Mouse (Mus musculus): ENCODE results near the gene Cfap299. TPM values are rescaled to one million over a fixed set of nuclear protein-coding genes. Genes with fewer than 3 reads are reported as not detected.
"Not testable (repeated sequence)": the region's sequence is repeated elsewhere in the genome, so short reads cannot be mapped to it uniquely, and the experiment has no call there.

Cfap299 gene
- 0.95 and 1.2 TPM in 2 replicates for polyA plus RNA-seq (2015; fragmentation: Nextera tagmentation; extraction: Ambion mirVana)

GRCm38 (mm10) chr5:98328848-98329624, at the start of gene Cfap299:
Gene Cfap299 (plus strand): TSS chr5:98329304.
- Histone ChIP-seq H3K4me1 (peaks cover 2% of the 10 kb centered on the region; the same call in 1 of the 2 replicates), H3K4me2 (peak within 1 kb of the TSS; percentile 82), H3K27me3 (peaks cover 8% of the 10 kb centered on the region; the same call in 1 of the 2 replicates), H3K27ac (no peak within 1 kb of the TSS), H3K9me3 (no peaks in the 10 kb centered on the region), H3K9ac (peak within 1 kb of the TSS; percentile 56), H3K36me3 (no peaks in the 10 kb centered on the region), H3K4me3 (peak within 1 kb of the TSS; percentile 65)
- peak; percentile 89 for ATAC-seq (ENCODE audit: insufficient number of reproducible peaks, insufficient read depth, low FRiP score, low TSS enrichment, low read depth)
- WGBS: 1% methylated on average over 46 of the region's 46 CpGs

- Histone ChIP-seq H3K9me3 (no peaks in the 10 kb centered on the region), H3K4me1 (peaks cover 5% of the 10 kb centered on the region; the same call in 1 of the 2 replicates), H3K27ac (no peak overlapping the region), H3K27me3 (peaks cover 13% of the 10 kb centered on the region; the same call in 1 of the 2 replicates), H3K4me2 (no peak overlapping the region), H3K9ac (no peak overlapping the region), H3K4me3 (no peak overlapping the region), H3K36me3 (no peaks in the 10 kb centered on the region)
- 31% methylated on average over 9 of the region's 9 CpGs for WGBS
- no peak for ATAC-seq (ENCODE audit: insufficient number of reproducible peaks, insufficient read depth, low FRiP score, low TSS enrichment, low read depth)
These were observed 47.1 kb upstream of the Cfap299 start for GRCm38 (mm10) chr5:98281993-98282392.

GRCm38 (mm10) chr5:98283696-98284478, 45.2 kb upstream of the Cfap299 start:
- Histone ChIP-seq H3K4me3 (no peak overlapping the region), H3K4me2 (peak overlapping the region; percentile 31), H3K9ac (no peak overlapping the region), H3K9me3 (no peaks in the 10 kb centered on the region), H3K4me1 (peaks cover 5% of the 10 kb centered on the region; the same call in 1 of the 2 replicates), H3K27ac (no peak overlapping the region), H3K36me3 (no peaks in the 10 kb centered on the region), H3K27me3 (peaks cover 13% of the 10 kb centered on the region; the same call in 1 of the 2 replicates)
- ATAC-seq (ENCODE audit: insufficient number of reproducible peaks, insufficient read depth, low FRiP score, low TSS enrichment, low read depth): no peak
- 31% methylated on average over 17 of the region's 17 CpGs for WGBS

- H3K4me3 ChIP-seq: no peak overlapping the region
- H3K36me3 ChIP-seq: no peaks in the 10 kb centered on the region
- no peak overlapping the region for H3K4me2 ChIP-seq
- ATAC-seq (ENCODE audit: insufficient number of reproducible peaks, insufficient read depth, low FRiP score, low TSS enrichment, low read depth): no peak
- H3K4me1 ChIP-seq: peaks cover 15% of the 10 kb centered on the region
- H3K27ac ChIP-seq: no peak overlapping the region
- no peak overlapping the region for H3K9ac ChIP-seq
- WGBS: 77% methylated on average over 8 of the region's 8 CpGs
- peaks cover 43% of the 10 kb centered on the region for H3K27me3 ChIP-seq
- no peaks in the 10 kb centered on the region for H3K9me3 ChIP-seq
These were observed 38.5 kb upstream of the Cfap299 start for GRCm38 (mm10) chr5:98290642-98291041.

GRCm38 (mm10) chr5:98292388-98293048, 36.6 kb upstream of the Cfap299 start:
- no peak for ATAC-seq (ENCODE audit: insufficient number of reproducible peaks, insufficient read depth, low FRiP score, low TSS enrichment, low read depth)

GRCm38 (mm10) chr5:98293049-98293715, 35.9 kb upstream of the Cfap299 start:
- Histone ChIP-seq H3K27me3 (peaks cover 43% of the 10 kb centered on the region), H3K4me3 (peak overlapping the region; percentile 24), H3K4me1 (peaks cover 15% of the 10 kb centered on the region), H3K9ac (no peak overlapping the region), H3K36me3 (no peaks in the 10 kb centered on the region), H3K27ac (no peak overlapping the region), H3K9me3 (no peaks in the 10 kb centered on the region), H3K4me2 (peak overlapping the region; percentile 51)
- ATAC-seq (ENCODE audit: insufficient number of reproducible peaks, insufficient read depth, low FRiP score, low TSS enrichment, low read depth): no peak
- 2% methylated on average over 12 of the region's 12 CpGs for WGBS

More at GRCm38 (mm10) chr5:98292388-98293048, 36.6 kb upstream of the Cfap299 start:
- Histone ChIP-seq H3K27ac (no peak overlapping the region), H3K4me1 (peaks cover 15% of the 10 kb centered on the region), H3K4me2 (peak overlapping the region; percentile 51), H3K9ac (no peak overlapping the region), H3K9me3 (no peaks in the 10 kb centered on the region), H3K4me3 (peak overlapping the region; percentile 24), H3K36me3 (no peaks in the 10 kb centered on the region), H3K27me3 (peaks cover 43% of the 10 kb centered on the region)
- WGBS: 2% methylated on average over 19 of the region's 19 CpGs

- no peak for ATAC-seq (ENCODE audit: insufficient number of reproducible peaks, insufficient read depth, low FRiP score, low TSS enrichment, low read depth)
- no peak overlapping the region for H3K27ac ChIP-seq
- 84% methylated on average over 4 of the region's 4 CpGs for WGBS
- H3K27me3 ChIP-seq: peaks cover 7% of the 10 kb centered on the region
- no peak overlapping the region for H3K4me2 ChIP-seq
- no peaks in the 10 kb centered on the region for H3K9me3 ChIP-seq
- no peak overlapping the region for H3K4me3 ChIP-seq
- no peaks in the 10 kb centered on the region for H3K36me3 ChIP-seq
- H3K4me1 ChIP-seq: no peaks in the 10 kb centered on the region
- H3K9ac ChIP-seq: no peak overlapping the region
These were observed 29.0 kb upstream of the Cfap299 start for GRCm38 (mm10) chr5:98300079-98300478.

GRCm38 (mm10) chr5:98305673-98306072, 23.4 kb upstream of the Cfap299 start:
- WGBS: 76% methylated on average over 4 of the region's 4 CpGs
- H3K9me3 ChIP-seq: no peaks in the 10 kb centered on the region
- H3K4me3 ChIP-seq: no peak overlapping the region

GRCm38 (mm10) chr5:98306528-98306927, 22.6 kb upstream of the Cfap299 start:
- H3K9ac ChIP-seq: no peak overlapping the region
- no peaks in the 10 kb centered on the region for H3K9me3 ChIP-seq
- H3K4me1 ChIP-seq: no peaks in the 10 kb centered on the region
- H3K36me3 ChIP-seq: no peaks in the 10 kb centered on the region
- no peak overlapping the region for H3K4me2 ChIP-seq
- ATAC-seq (ENCODE audit: insufficient number of reproducible peaks, insufficient read depth, low FRiP score, low TSS enrichment, low read depth): no peak
- H3K27me3 ChIP-seq: peaks cover 4% of the 10 kb centered on the region; the same call in 1 of the 2 replicates
- no peak overlapping the region for H3K27ac ChIP-seq
- H3K4me3 ChIP-seq: no peak overlapping the region
- WGBS: 41% methylated on average over 9 of the region's 9 CpGs

More at GRCm38 (mm10) chr5:98305673-98306072, 23.4 kb upstream of the Cfap299 start:
- ATAC-seq (ENCODE audit: insufficient number of reproducible peaks, insufficient read depth, low FRiP score, low TSS enrichment, low read depth): no peak
- no peak overlapping the region for H3K27ac ChIP-seq
- peaks cover 4% of the 10 kb centered on the region; the same call in 1 of the 2 replicates for H3K27me3 ChIP-seq
- H3K4me2 ChIP-seq: no peak overlapping the region
- no peak overlapping the region for H3K9ac ChIP-seq
- H3K36me3 ChIP-seq: no peaks in the 10 kb centered on the region
- no peaks in the 10 kb centered on the region for H3K4me1 ChIP-seq

- H3K4me2 ChIP-seq: no peak overlapping the region
- peaks cover 8% of the 10 kb centered on the region; the same call in 1 of the 2 replicates for H3K27me3 ChIP-seq
- no peaks in the 10 kb centered on the region for H3K36me3 ChIP-seq
- H3K4me1 ChIP-seq: peaks cover 2% of the 10 kb centered on the region; the same call in 1 of the 2 replicates
- H3K4me3 ChIP-seq: no peak overlapping the region
- no peak overlapping the region for H3K27ac ChIP-seq
- WGBS: 69% methylated on average over 2 of the region's 2 CpGs
- ATAC-seq (ENCODE audit: insufficient number of reproducible peaks, insufficient read depth, low FRiP score, low TSS enrichment, low read depth): no peak
- no peak overlapping the region for H3K9ac ChIP-seq
- no peaks in the 10 kb centered on the region for H3K9me3 ChIP-seq
These were observed 2.5 kb upstream of the Cfap299 start for GRCm38 (mm10) chr5:98326625-98327024.

- not testable (repeated sequence) for H3K4me3 ChIP-seq; H3K36me3 ChIP-seq; H3K9ac ChIP-seq; H3K4me1 ChIP-seq; H3K4me2 ChIP-seq; H3K27ac ChIP-seq; H3K27me3 ChIP-seq; ATAC-seq (ENCODE audit: insufficient number of reproducible peaks, insufficient read depth, low FRiP score, low TSS enrichment, low read depth); H3K9me3 ChIP-seq
- WGBS: 91% methylated on average over 16 of the region's 16 CpGs
These were observed 14.6 kb downstream of the Cfap299 start for GRCm38 (mm10) chr5:98343751-98344150.
